Mouse (Mus musculus): ENCODE data around the gene Taf4. TPM values are rescaled to one million over a fixed set of nuclear protein-coding genes. Genes with fewer than 3 reads are reported as not detected.

Taf4 gene
- polyA plus RNA-seq, 1 experiment from 2014 or later: 5.0 TPM

DNA sequence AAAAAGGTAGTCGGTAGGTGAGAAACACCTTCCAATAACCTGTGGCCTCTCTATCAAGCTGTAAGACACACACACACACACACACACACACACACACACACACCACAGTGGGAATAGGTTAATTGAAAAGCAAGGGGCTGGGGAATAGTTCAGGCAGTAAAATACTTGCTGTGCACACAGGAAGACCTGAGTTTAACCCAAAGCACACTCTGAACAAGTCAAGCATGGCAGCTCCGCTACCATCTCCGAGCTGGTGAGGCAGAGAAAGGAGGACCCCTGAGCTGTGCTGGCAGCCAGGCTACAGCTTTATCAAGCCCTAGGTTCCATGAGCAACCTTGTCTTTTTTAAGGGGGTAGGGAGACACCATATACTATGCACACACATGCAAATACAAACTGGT lies 7.3 kb downstream of the Taf4 start:
- Histone ChIP-seq H3K4me1 (replicated peaks) (peaks cover 45% of the 10 kb centered on the region), H3K27ac (no peak overlapping the region), H3K4me3 (replicated peaks) (no peak overlapping the region), H3K27me3 (no peaks in the 10 kb centered on the region), H3K9ac (replicated peaks) (no peak overlapping the region), H3K36me3 (no peaks in the 10 kb centered on the region), H3K9me3 (no peaks in the 10 kb centered on the region), H3K4me2 (no peak overlapping the region)
- 77% methylated on average over 3 of the region's 3 CpGs for WGBS
- ATAC-seq (ENCODE audit: insufficient number of reproducible peaks, insufficient read depth, low FRiP score, low TSS enrichment, low read depth): no peak

DNA sequence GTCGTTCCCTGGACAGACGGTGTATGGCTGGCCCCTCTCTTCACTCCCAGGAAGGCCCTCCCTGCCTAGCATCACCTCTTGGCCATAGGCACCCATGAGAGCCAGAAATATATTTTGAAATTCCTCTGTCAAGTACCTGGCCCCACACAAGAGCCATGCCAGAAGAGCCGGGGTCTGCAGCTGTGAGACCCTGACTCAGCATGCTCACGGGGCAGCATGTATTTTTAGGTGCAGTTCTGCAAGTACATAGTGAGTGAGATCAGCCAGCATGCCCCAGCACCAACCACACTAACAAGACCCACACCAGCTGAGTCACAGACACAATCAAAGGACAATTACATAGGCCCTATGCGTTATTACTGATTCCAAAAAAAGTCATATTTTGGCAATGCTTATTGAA lies 8.8 kb downstream of the Taf4 start:
- no peaks in the 10 kb centered on the region for H3K9me3 ChIP-seq
- no peak overlapping the region for H3K9ac ChIP-seq (replicated peaks)
- no peak for ATAC-seq (ENCODE audit: insufficient number of reproducible peaks, insufficient read depth, low FRiP score, low TSS enrichment, low read depth)
- no peaks in the 10 kb centered on the region for H3K27me3 ChIP-seq
- no peak overlapping the region for H3K4me3 ChIP-seq (replicated peaks)
- H3K36me3 ChIP-seq: no peaks in the 10 kb centered on the region
- WGBS: 76% methylated on average over 5 of the region's 5 CpGs
- H3K27ac ChIP-seq: no peak overlapping the region; the same call in 1 of the 2 replicates
- H3K4me1 ChIP-seq (replicated peaks): peaks cover 31% of the 10 kb centered on the region
- no peak overlapping the region for H3K4me2 ChIP-seq

DNA sequence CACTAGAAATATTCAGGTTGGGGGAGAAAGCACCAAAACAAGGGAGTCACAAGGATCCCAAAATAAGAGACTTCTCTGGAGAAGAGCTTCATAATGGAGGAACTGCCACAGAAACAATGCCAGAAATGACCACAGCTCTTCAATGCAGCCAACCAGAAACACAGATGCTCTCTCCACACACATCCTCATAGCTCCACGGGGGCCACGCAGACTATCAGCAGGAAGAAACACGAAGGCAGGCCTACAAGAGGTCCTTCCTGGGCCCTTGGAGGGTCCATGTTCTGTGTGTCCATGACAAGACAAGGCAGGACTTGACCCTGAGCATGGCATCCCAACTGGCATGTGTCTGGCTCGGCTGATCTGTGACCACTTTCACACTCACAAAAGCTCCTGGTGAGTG lies 15.0 kb downstream of the Taf4 start:
- WGBS: 89% methylated on average over 4 of the region's 4 CpGs

DNA sequence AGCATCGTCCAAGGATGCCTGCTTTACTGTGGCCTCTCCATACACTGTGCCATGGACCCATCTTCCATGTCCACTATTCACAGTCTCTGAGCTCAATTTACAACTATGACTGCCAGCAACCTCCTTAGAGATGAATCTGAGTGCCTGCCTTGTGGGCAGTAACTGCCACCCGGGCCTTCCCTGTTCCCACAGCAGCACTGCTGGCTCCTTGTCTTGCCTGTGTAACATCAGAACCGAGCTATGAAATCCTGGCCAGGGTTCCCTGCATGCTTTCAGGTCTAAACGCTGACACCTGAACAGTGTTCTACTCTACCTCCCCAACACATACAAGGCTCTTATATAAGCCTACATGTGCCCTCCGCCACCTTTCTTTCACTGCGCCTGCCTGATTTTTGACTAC lies 16.1 kb downstream of the Taf4 start:
- Histone ChIP-seq H3K9me3 (no peaks in the 10 kb centered on the region), H3K4me1 (replicated peaks) (peaks cover 15% of the 10 kb centered on the region), H3K9ac (replicated peaks) (no peak overlapping the region), H3K4me3 (replicated peaks) (no peak overlapping the region), H3K4me2 (no peak overlapping the region), H3K36me3 (no peaks in the 10 kb centered on the region), H3K27me3 (no peaks in the 10 kb centered on the region), H3K27ac (no peak overlapping the region)
- 86% methylated on average over 6 of the region's 6 CpGs for WGBS
- no peak for ATAC-seq (ENCODE audit: insufficient number of reproducible peaks, insufficient read depth, low FRiP score, low TSS enrichment, low read depth)

More for the DNA sequence above, 15.0 kb downstream of the Taf4 start:
- H3K4me2 ChIP-seq: no peak overlapping the region
- H3K4me1 ChIP-seq (replicated peaks): peaks cover 25% of the 10 kb centered on the region
- H3K27ac ChIP-seq: no peak overlapping the region
- H3K4me3 ChIP-seq (replicated peaks): no peak overlapping the region
- ATAC-seq (ENCODE audit: insufficient number of reproducible peaks, insufficient read depth, low FRiP score, low TSS enrichment, low read depth): no peak
- no peaks in the 10 kb centered on the region for H3K27me3 ChIP-seq
- H3K9ac ChIP-seq (replicated peaks): no peak overlapping the region
- H3K9me3 ChIP-seq: no peaks in the 10 kb centered on the region
- no peaks in the 10 kb centered on the region for H3K36me3 ChIP-seq

DNA sequence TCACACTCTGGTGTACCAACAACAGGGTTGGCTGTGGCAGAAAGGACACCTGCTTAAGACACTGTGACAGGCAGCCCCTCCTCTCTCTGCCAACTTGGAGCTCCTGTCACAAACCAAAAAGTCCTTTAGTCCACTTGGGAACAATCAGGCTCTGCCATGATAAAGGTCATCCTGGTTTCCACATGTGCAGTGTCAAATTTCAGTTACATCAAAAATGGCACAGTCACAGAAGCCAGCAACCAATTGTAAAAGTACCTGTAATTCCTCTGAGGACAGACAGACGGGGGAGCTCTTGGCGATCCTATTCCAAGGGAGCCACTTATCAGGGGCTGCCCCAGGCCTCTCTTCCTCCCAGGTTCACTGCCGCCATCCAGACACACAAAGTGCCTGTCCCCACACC lies 17.1 kb downstream of the Taf4 start:
- peaks cover 15% of the 10 kb centered on the region for H3K4me1 ChIP-seq (replicated peaks)
- no peak overlapping the region for H3K4me3 ChIP-seq (replicated peaks)
- H3K4me2 ChIP-seq: no peak overlapping the region
- H3K27ac ChIP-seq: peak overlapping the region; percentile 17; the same call in 1 of the 2 replicates
- H3K36me3 ChIP-seq: no peaks in the 10 kb centered on the region
- H3K27me3 ChIP-seq: no peaks in the 10 kb centered on the region
- no peak overlapping the region for H3K9ac ChIP-seq (replicated peaks)
- WGBS: 19% methylated on average over 3 of the region's 3 CpGs
- H3K9me3 ChIP-seq: no peaks in the 10 kb centered on the region
- no peak for ATAC-seq (ENCODE audit: insufficient number of reproducible peaks, insufficient read depth, low FRiP score, low TSS enrichment, low read depth)

DNA sequence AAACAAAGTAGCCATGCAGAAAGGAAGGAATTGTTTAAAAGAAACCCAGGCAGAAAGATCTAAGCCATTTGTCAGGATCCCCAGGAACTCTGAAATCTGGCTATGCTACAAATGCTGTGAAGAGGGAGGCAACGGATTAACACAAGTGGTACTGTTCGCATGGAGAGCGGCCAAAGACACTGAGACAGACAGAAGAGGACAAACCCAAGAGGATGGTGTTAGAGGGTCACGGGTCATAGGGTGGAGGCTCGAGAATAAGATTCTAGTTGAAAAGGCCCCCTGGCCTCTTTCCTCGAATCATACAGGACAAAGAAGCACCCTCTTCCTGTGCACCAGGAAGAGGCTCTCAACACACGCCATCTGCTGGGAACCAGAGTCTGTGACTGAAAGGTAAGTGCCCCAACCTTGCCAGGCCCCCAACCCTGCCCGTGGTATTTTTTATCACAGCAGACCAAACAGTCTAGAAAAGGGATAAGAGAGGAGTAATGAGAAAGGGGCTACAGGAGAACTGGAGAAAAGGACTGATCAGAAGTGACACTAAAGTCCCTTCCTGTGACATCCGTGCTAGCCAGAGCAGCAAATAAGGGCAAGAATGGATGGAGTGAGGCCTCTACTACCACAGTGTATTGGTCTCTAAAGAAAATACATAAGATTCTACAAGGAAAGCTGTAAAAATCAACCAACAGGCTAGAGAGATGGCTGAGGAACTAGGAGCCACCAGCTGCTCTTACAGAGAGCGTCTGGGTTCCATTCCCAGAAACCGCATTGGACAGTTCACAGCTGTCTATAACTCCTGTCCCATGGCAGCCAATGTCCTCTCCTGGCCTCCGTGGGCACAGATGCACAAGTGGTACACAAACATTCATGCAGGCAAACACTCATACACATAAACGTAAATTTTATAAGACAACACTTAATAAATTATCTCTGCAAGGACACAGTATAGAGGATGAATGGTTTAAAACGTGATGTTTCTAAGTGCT lies 24.6 kb downstream of the Taf4 start:
- ATAC-seq (ENCODE audit: insufficient number of reproducible peaks, insufficient read depth, low FRiP score, low TSS enrichment, low read depth): no peak
- Histone ChIP-seq H3K9me3 (no peaks in the 10 kb centered on the region), H3K27ac (no peak overlapping the region), H3K9ac (replicated peaks) (no peak overlapping the region), H3K4me2 (no peak overlapping the region), H3K4me3 (replicated peaks) (no peak overlapping the region), H3K36me3 (no peaks in the 10 kb centered on the region), H3K4me1 (replicated peaks) (peaks cover 11% of the 10 kb centered on the region; the same call in 1 of the 2 replicates), H3K27me3 (no peaks in the 10 kb centered on the region)
- 79% methylated on average over 14 of the region's 14 CpGs for WGBS

DNA sequence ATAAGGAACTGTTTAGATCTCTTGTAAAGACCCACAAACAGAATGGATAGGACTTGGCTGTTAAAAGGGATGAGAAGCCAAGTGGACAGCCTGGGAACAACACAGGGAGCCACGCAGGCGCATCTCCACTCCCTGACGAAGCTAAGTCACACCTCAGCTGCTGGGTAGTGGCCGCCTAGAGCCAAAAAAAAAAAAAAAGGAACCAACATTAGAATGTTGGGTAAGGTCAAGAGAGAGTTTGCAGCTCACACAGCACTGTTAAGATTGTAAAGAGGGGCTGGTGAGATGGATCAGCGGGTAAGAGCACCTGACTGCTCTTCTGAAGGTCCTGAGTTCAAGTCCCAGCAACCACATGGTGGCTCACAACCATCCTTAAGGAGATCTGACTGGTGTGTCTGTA lies 27.6 kb downstream of the Taf4 start:
- no peaks in the 10 kb centered on the region for H3K27me3 ChIP-seq

DNA sequence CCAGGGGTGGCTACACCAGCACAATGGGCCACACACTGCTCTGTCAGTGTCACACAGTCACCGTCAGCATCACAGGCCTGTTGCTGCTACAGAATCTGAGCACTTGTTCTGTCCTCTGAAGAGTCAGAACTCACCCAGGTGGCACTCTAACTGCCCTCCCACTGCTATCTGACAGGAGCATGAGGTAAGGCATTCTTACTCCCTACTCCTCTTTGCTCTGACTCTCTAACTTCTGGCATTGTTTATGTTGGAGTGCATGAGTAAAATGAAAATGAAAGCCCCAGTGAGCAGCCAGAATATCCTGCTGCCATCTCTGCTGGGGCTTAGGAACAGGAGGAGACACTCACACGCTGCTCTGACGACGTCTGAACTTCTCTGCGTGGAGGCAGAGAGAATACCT lies 28.8 kb downstream of the Taf4 start:
- WGBS: 70% methylated on average over 5 of the region's 5 CpGs

More for the DNA sequence above, 27.6 kb downstream of the Taf4 start:
- no peak overlapping the region for H3K4me3 ChIP-seq (replicated peaks)
- H3K9me3 ChIP-seq: no peaks in the 10 kb centered on the region
- no peaks in the 10 kb centered on the region for H3K36me3 ChIP-seq
- no peak overlapping the region for H3K9ac ChIP-seq (replicated peaks)
- no peak overlapping the region for H3K27ac ChIP-seq
- no peak overlapping the region for H3K4me2 ChIP-seq
- no peak for ATAC-seq (ENCODE audit: insufficient number of reproducible peaks, insufficient read depth, low FRiP score, low TSS enrichment, low read depth)
- H3K4me1 ChIP-seq (replicated peaks): peaks cover 22% of the 10 kb centered on the region; the same call in 1 of the 2 replicates
- WGBS: 81% methylated on average over 5 of the region's 5 CpGs

DNA sequence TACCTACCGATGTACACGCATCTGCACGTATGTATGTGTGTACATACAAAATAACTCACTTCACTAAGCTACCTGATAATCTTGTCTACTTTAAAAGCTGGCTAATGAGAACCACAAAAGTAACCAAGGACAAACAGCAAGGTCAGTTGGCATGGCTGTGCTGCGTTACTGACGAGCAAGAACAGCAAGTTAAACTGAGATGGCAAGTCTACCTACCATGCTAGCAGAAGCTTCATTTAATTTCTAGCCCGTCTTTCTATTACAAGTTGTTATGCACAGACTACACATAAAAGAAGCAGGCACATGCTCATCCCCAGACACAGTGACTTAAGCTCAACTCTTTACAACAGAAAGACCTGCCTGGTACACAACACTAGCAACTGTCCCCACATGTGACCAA lies 29.9 kb downstream of the Taf4 start:
- H3K9me3 ChIP-seq: no peaks in the 10 kb centered on the region
- H3K4me3 ChIP-seq (replicated peaks): no peak overlapping the region
- H3K36me3 ChIP-seq: no peaks in the 10 kb centered on the region
- H3K4me2 ChIP-seq: no peak overlapping the region
- no peak for ATAC-seq (ENCODE audit: insufficient number of reproducible peaks, insufficient read depth, low FRiP score, low TSS enrichment, low read depth)
- no peaks in the 10 kb centered on the region for H3K27me3 ChIP-seq
- no peak overlapping the region for H3K9ac ChIP-seq (replicated peaks)
- 88% methylated on average over 6 of the region's 6 CpGs for WGBS
- H3K4me1 ChIP-seq (replicated peaks): peaks cover 21% of the 10 kb centered on the region; the same call in 1 of the 2 replicates
- H3K27ac ChIP-seq: no peak overlapping the region

More for the DNA sequence above, 28.8 kb downstream of the Taf4 start:
- H3K4me1 ChIP-seq (replicated peaks): peaks cover 21% of the 10 kb centered on the region; the same call in 1 of the 2 replicates
- no peak overlapping the region for H3K4me3 ChIP-seq (replicated peaks)
- no peaks in the 10 kb centered on the region for H3K9me3 ChIP-seq
- no peak for ATAC-seq (ENCODE audit: insufficient number of reproducible peaks, insufficient read depth, low FRiP score, low TSS enrichment, low read depth)
- 0 out of 2 replicates have a peak overlapping the region, but pooled peaks have one; percentile 8 for H3K27ac ChIP-seq
- H3K4me2 ChIP-seq: no peak overlapping the region
- no peaks in the 10 kb centered on the region for H3K27me3 ChIP-seq
- no peaks in the 10 kb centered on the region for H3K36me3 ChIP-seq
- H3K9ac ChIP-seq (replicated peaks): 0 out of 2 replicates have a peak overlapping the region, but pooled peaks have one; percentile 8

DNA sequence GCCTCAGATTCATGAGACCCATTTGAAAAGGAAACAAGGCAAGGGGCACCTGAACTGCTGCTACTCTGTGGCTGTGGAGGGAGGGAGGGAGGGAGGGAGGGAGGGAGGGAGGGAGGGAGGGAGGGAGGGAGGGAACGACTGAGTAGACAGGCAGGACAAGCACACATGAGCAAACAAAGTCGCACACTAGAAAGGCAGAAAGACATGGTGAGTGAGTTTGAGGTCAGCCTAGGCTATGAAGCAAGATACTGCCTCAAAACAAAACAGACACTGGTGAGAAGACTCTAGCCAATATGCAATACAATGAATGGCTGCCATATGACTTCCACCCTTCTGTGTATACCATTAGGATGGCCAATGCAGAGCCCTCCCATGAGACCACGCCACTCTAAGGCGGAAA lies 31.4 kb downstream of the Taf4 start:
- ATAC-seq (ENCODE audit: insufficient number of reproducible peaks, insufficient read depth, low FRiP score, low TSS enrichment, low read depth): no peak
- 50% methylated on average over 4 of the region's 4 CpGs for WGBS

DNA sequence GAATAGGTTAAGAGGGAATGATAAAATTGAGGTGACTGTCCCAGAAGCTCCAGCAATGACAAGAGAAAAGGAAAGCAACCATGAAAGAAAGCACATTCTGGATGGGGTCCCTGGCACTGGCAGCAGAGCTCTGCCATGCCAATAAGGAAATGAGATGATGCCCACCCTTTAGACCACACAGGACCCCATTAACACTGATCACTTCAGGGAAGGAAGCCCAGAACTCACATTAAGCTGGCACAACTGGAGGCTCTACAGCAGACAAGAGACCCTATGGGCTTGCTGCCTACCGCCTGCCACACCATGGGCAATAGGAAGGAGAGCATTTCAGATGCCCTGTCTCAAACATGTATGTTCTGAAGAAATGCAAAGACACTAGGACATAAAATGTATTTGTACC lies 34.8 kb downstream of the Taf4 start:
- no peak for ATAC-seq (ENCODE audit: insufficient number of reproducible peaks, insufficient read depth, low FRiP score, low TSS enrichment, low read depth)
- H3K9me3 ChIP-seq: no peaks in the 10 kb centered on the region
- H3K9ac ChIP-seq (replicated peaks): no peak overlapping the region
- H3K4me1 ChIP-seq (replicated peaks): peaks cover 13% of the 10 kb centered on the region; the same call in 1 of the 2 replicates
- H3K27me3 ChIP-seq: no peaks in the 10 kb centered on the region
- no peak overlapping the region for H3K27ac ChIP-seq
- WGBS: 96% methylated on average over 1 of the region's 1 CpGs
- H3K4me2 ChIP-seq: no peak overlapping the region
- H3K36me3 ChIP-seq: peaks cover 16% of the 10 kb centered on the region; the same call in 1 of the 2 replicates
- H3K4me3 ChIP-seq (replicated peaks): no peak overlapping the region

More for the DNA sequence above, 31.4 kb downstream of the Taf4 start:
- H3K4me1 ChIP-seq (replicated peaks): peaks cover 21% of the 10 kb centered on the region; the same call in 1 of the 2 replicates
- no peaks in the 10 kb centered on the region for H3K36me3 ChIP-seq
- H3K4me3 ChIP-seq (replicated peaks): no peak overlapping the region
- H3K27me3 ChIP-seq: no peaks in the 10 kb centered on the region
- H3K4me2 ChIP-seq: no peak overlapping the region
- H3K27ac ChIP-seq: no peak overlapping the region
- no peaks in the 10 kb centered on the region for H3K9me3 ChIP-seq
- H3K9ac ChIP-seq (replicated peaks): no peak overlapping the region
